Mouse (Mus musculus) ES-E14 (cell line): ENCODE data around the gene Mrpl33.

Experiments used
- CHD2 ChIP-seq: IDR thresholded peaks from 2 replicates; pipeline ENCODE4 v1.6.1; 2014; ENCODE audit warnings: mild to moderate bottlenecking, low read depth, low read length, inconsistent platforms
- MAFK ChIP-seq: IDR thresholded peaks from 2 replicates; pipeline ENCODE4 v1.6.1; 2014; ENCODE audit warnings: mild to moderate bottlenecking, low read depth, low read length, inconsistent platforms; ENCODE audit not compliant: insufficient read depth
- ZC3H11A ChIP-seq: IDR thresholded peaks from 2 replicates; pipeline ENCODE4 v1.6.1; 2012; ENCODE audit warnings: low read depth, mild to moderate bottlenecking, inconsistent platforms, low read length, borderline replicate concordance

- TF ChIP-seq ZC3H11A (no peak), CHD2 (no peak), MAFK (no peak)
Measured at GRCm38 (mm10) chr5:31636636-31637253, 40.0 kb downstream of the Mrpl33 start.
